ENCODE assay signal across 8 mouse cellular contexts in genomic region chr2:130365211-130366094, GRCm38 (mm10). TPM values are rescaled to one million over a fixed set of nuclear protein-coding genes. Genes with fewer than 3 reads are reported as not detected.
DNase-seq lines count a peak whose midpoint lies in the region; ATAC-seq lines count a peak whose summit lies in the region.

No protein-coding gene starts in this region.

- DNase-seq in ES-CJ7 (ENCODE audit: low read depth, low spot score) = peak; percentile 41
- peak; percentile 52 for DNase-seq in embryo, embryonic 10 days (ENCODE audit: low spot score)
- DNase-seq in hindbrain, embryonic 11.5 days (ENCODE audit: low spot score) = peak; percentile 44
- DNase-seq in mesoderm, embryonic 11.5 days (ENCODE audit: low read depth, low spot score) = peak; percentile 41
- DNase-seq in thymus, postnatal 25 days = peak; percentile 22
- DNase-seq in layer of hippocampus, postnatal 25 days (ENCODE audit: extremely low spot score in 1 of 2, low spot score in 1 of 2) = no peak
- no peak for DNase-seq in urinary bladder, postnatal 14 days (ENCODE audit: low spot score)
- no peak for DNase-seq in ovary, postnatal 14 days (ENCODE audit: low spot score)

- H3K27ac ChIP-seq in hindbrain, embryonic 11.5 days (ENCODE audit: low read depth, low read length) = no peak overlapping the region

- 0 out of 2 replicates have a peak, but pooled peaks cover 3% of the 10 kb centered on the region for H3K4me1 ChIP-seq in hindbrain, embryonic 11.5 days (replicated peaks; ENCODE audit: control insufficient read depth, insufficient read depth, low read length)

- no peaks in the 10 kb centered on the region for H3K36me3 ChIP-seq in hindbrain, embryonic 11.5 days (ENCODE audit: control insufficient read depth, insufficient read depth, low read length)

- no peaks in the 10 kb centered on the region for H3K9me3 ChIP-seq in hindbrain, embryonic 11.5 days (ENCODE audit: control insufficient read depth, low read length)

- peak; percentile 40; the same call in 1 of the 2 replicates for ATAC-seq in hindbrain, embryonic 11.5 days (ENCODE audit: low FRiP score)

- H3K4me2 ChIP-seq in hindbrain, embryonic 11.5 days (replicated peaks; ENCODE audit: low read depth, low read length) = peak overlapping the region; percentile 38

- H3K9ac ChIP-seq in hindbrain, embryonic 11.5 days (ENCODE audit: low read depth, low read length) = peak overlapping the region; percentile 3; the same call in 1 of the 2 replicates

- peak overlapping the region; percentile 18 for H3K4me3 ChIP-seq in hindbrain, embryonic 11.5 days (ENCODE audit: low read depth, low read length)

- 6% methylated on average over 29 of the region's 30 CpGs for WGBS in hindbrain, embryonic 11.5 days

- peaks cover 36% of the 10 kb centered on the region for H3K27me3 ChIP-seq in hindbrain, embryonic 11.5 days (ENCODE audit: control insufficient read depth, insufficient read depth, low read length)

RNA-seq across cellular contexts. Expression of gene Cpxm1, which starts 31.9 kb away (rescaled TPM):
- 31.8 and 32.1 TPM in 2 replicates for polyA plus RNA-seq in hindbrain, embryonic 11.5 days (2014; fragmentation: Nextera tagmentation; extraction: Ambion mirVana)
- 1 to 10 TPM; 6.3 to 6.8 TPM for total RNA-seq in layer of hippocampus, postnatal 25 days (2021)

RNA-seq across cellular contexts. Expression of gene Gm28372, which starts 39.6 kb away (rescaled TPM):
- polyA plus RNA-seq in hindbrain, embryonic 11.5 days (2014; fragmentation: Nextera tagmentation; extraction: Ambion mirVana) = not detected in 2 replicates
- not detected for total RNA-seq in layer of hippocampus, postnatal 25 days (2021)

RNA-seq across cellular contexts. Expression of gene 1700020A23Rik, which starts 39.6 kb away (rescaled TPM):
- not detected in 2 replicates for polyA plus RNA-seq in hindbrain, embryonic 11.5 days (2014; fragmentation: Nextera tagmentation; extraction: Ambion mirVana)
- not detected for total RNA-seq in layer of hippocampus, postnatal 25 days (2021)

RNA-seq across cellular contexts. Expression of gene Tmem239, which starts 40.8 kb away (rescaled TPM):
- not detected in 2 replicates for polyA plus RNA-seq in hindbrain, embryonic 11.5 days (2014; fragmentation: Nextera tagmentation; extraction: Ambion mirVana)
- total RNA-seq in layer of hippocampus, postnatal 25 days (2021) = not detected

RNA-seq across cellular contexts. Expression of gene Vps16, which starts 58.7 kb away (rescaled TPM):
- 70.2 and 78.5 TPM in 2 replicates for polyA plus RNA-seq in hindbrain, embryonic 11.5 days (2014; fragmentation: Nextera tagmentation; extraction: Ambion mirVana)
- 10 to 100 TPM; 91.6 to 95.2 TPM for total RNA-seq in layer of hippocampus, postnatal 25 days (2021)

Comparison
In these comparisons a context has a peak if more than half of its experiments do, and no peak if none do; other contexts are left out.
1. DNase-seq: peak in ES-CJ7 (single experiment), embryo, embryonic 10 days (single experiment), hindbrain, embryonic 11.5 days (single experiment), mesoderm, embryonic 11.5 days (single experiment) and thymus, postnatal 25 days (single experiment); none in layer of hippocampus, postnatal 25 days (0 of 2), urinary bladder, postnatal 14 days (single experiment) and ovary, postnatal 14 days (single experiment).